Mouse (Mus musculus): ENCODE data around the gene Sgk2.

- TF ChIP-seq CTCF (IDR thresholded peaks at IDR 0.05; ENCODE audit: borderline replicate concordance, control insufficient read depth, extremely low read depth, insufficient read depth, low read length, poor library complexity): no peak
- no peak for TF ChIP-seq POLR2A (IDR thresholded peaks at IDR 0.05; ENCODE audit: control insufficient read depth, extremely low read depth, insufficient read depth, low read length, poor library complexity)
These were observed 65.0 kb downstream of the Sgk2 start for GRCm38 (mm10) chr2:163052101-163052500.
